Comparison of ENCODE assay signal across 14 mouse cellular contexts in the genomic region with DNA sequence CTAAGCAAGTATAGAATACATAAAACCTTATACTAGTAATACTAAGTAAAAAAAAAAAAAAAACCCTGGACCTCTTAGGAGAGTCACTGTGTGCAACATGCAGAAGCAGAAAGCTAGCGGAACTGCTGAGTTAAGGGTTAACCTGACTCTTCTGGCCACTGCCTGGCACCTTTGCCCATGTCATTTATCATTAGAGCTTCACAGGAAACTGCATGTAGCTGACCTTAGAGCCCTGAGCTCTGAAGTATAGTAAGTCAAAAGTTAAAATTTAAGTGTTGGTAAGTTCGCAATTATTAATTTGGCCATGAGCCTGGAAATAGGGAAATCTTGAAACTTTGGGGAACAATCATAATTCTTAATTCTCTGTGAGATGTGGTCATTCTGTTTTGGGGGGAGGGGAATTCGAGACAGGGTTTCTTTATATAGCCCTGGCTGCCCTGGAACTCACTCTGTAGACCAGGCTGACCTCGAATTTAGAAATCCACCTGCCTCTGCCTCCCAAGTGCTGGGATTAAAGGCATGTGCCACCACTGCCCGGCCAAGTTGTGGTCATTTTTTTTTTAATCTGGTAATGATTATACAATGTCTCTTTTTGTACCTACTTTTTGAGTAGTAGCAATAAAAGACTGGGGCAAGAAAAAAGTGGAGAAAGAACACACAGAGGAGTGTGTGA.
"Had no signal": no experiment of that assay in that cellular context is flagged by ENCODE, and none has a peak within 500 bp of the region (broad histone marks: within the 10 kb centered on the region; RNA-seq: fewer than 3 reads in every experiment).

No protein-coding gene starts in this region.

- H3K9ac ChIP-seq: hindbrain, embryonic 13.5 days; liver, embryonic 15.5 days; midbrain, embryonic 12.5 days had no signal

- H3K4me2 ChIP-seq: hindbrain, embryonic 13.5 days; liver, embryonic 11.5 days; liver, embryonic 15.5 days; midbrain, embryonic 12.5 days had no signal

- DNase-seq: lung, adult 2 months; right cerebral cortex, postnatal 14 days; thymus, adult 18-20 months; thymus, postnatal 14 days had no signal

- H3K27me3 ChIP-seq: hindbrain, embryonic 13.5 days; megakaryocyte, embryonic 14.5 days; midbrain, embryonic 12.5 days had no signal

- H3K9me3 ChIP-seq: hindbrain, embryonic 13.5 days; limb, embryonic 10.5 days; liver, embryonic 15.5 days; megakaryocyte, embryonic 14.5 days; midbrain, embryonic 12.5 days had no signal

- ATAC-seq: hindbrain, postnatal 0 days; lung, postnatal 0 days had no signal

- H3K4me3 ChIP-seq: hindbrain, embryonic 13.5 days; left cerebral cortex, adult 2 months; limb, embryonic 10.5 days; liver, embryonic 15.5 days; megakaryocyte, embryonic 14.5 days; midbrain, embryonic 12.5 days had no signal

- H3K4me1 ChIP-seq: hindbrain, embryonic 13.5 days; limb, embryonic 10.5 days; liver, embryonic 15.5 days; megakaryocyte, embryonic 14.5 days; midbrain, embryonic 12.5 days had no signal

- H3K27ac ChIP-seq: hindbrain, embryonic 13.5 days; hindbrain, postnatal 0 days; left cerebral cortex, adult 2 months; limb, embryonic 10.5 days; liver, embryonic 15.5 days; macrophage; midbrain, embryonic 12.5 days had no signal
